Comparison of ENCODE assay signal across 8 mouse cellular contexts in genomic region chr7:82865834-82866485, GRCm38 (mm10). TPM values are rescaled to one million over a fixed set of nuclear protein-coding genes. Genes with fewer than 3 reads are reported as not detected.
A peak's percentile ranks its signal among the peaks of the same experiment; 100 is the strongest.
DNase-seq lines count a peak whose midpoint lies in the region; ATAC-seq and TF ChIP-seq lines count a peak whose summit lies in the region.

No protein-coding gene starts in this region.

- H3ac ChIP-seq in myocyte (ENCODE audit: control insufficient read depth, insufficient read length): peak overlapping the region; percentile 95

- H3K79me2 ChIP-seq in myocyte (ENCODE audit: control insufficient read depth, insufficient read depth): peaks cover 34% of the 10 kb centered on the region

- ATAC-seq in heart, embryonic 12.5 days (ENCODE audit: insufficient number of reproducible peaks, low FRiP score): peak; percentile 91
- peak; percentile 91 for ATAC-seq in kidney, postnatal 0 days (replicated peaks; ENCODE audit: low FRiP score, low read depth)
- ATAC-seq in liver, embryonic 11.5 days (replicated peaks; ENCODE audit: low FRiP score): peak; percentile 90

- peaks cover 39% of the 10 kb centered on the region for H3K4me1 ChIP-seq in erythroblast, embryonic 14.5 days (ENCODE audit: control insufficient read depth)
- peaks cover 14% of the 10 kb centered on the region for H3K4me1 ChIP-seq in heart, embryonic 12.5 days (replicated peaks)
- H3K4me1 ChIP-seq in kidney, postnatal 0 days (replicated peaks; ENCODE audit: insufficient read depth, low read length): peaks cover 14% of the 10 kb centered on the region
- peaks cover 14% of the 10 kb centered on the region for H3K4me1 ChIP-seq in liver, embryonic 11.5 days (replicated peaks; ENCODE audit: control insufficient read depth, insufficient read depth, low read length)

- peak; percentile 90 for TF ChIP-seq POLR2A in myocyte (IDR thresholded peaks at IDR 0.05; ENCODE audit: insufficient read length, low read depth)

- H3K9me3 ChIP-seq in erythroblast, embryonic 14.5 days (ENCODE audit: control insufficient read depth, low read length): peaks cover 8% of the 10 kb centered on the region; the same call in 1 of the 2 replicates
- no peaks in the 10 kb centered on the region for H3K9me3 ChIP-seq in heart, embryonic 12.5 days (replicated peaks)
- H3K9me3 ChIP-seq in kidney, postnatal 0 days (replicated peaks; ENCODE audit: low read length): no peaks in the 10 kb centered on the region
- no peaks in the 10 kb centered on the region for H3K9me3 ChIP-seq in liver, embryonic 11.5 days (ENCODE audit: control insufficient read depth, low read length)

- H3K27ac ChIP-seq in heart, embryonic 12.5 days (ENCODE audit: poor library complexity, severe bottlenecking): peak overlapping the region; percentile 97
- H3K27ac ChIP-seq in kidney, postnatal 0 days: peak overlapping the region; percentile 96
- H3K27ac ChIP-seq in liver, embryonic 11.5 days (ENCODE audit: low read depth, low read length): peak overlapping the region; percentile 94

- peak overlapping the region; percentile 65 for H3K4me3 ChIP-seq in erythroblast, embryonic 14.5 days (replicated peaks)
- peak overlapping the region; percentile 73 for H3K4me3 ChIP-seq in heart, embryonic 12.5 days
- H3K4me3 ChIP-seq in kidney, postnatal 0 days (replicated peaks; ENCODE audit: low read depth, low read length): peak overlapping the region; percentile 74
- H3K4me3 ChIP-seq in liver, embryonic 11.5 days (ENCODE audit: low read depth, low read length): peak overlapping the region; percentile 83
- H3K4me3 ChIP-seq in myocyte: peak overlapping the region; percentile 98

- H3K27me3 ChIP-seq in erythroblast, embryonic 14.5 days (ENCODE audit: control insufficient read depth): peaks cover 69% of the 10 kb centered on the region
- no peaks in the 10 kb centered on the region for H3K27me3 ChIP-seq in heart, embryonic 12.5 days (replicated peaks)
- H3K27me3 ChIP-seq in kidney, postnatal 0 days (ENCODE audit: insufficient read depth, low read length): no peaks in the 10 kb centered on the region
- peaks cover 19% of the 10 kb centered on the region for H3K27me3 ChIP-seq in liver, embryonic 11.5 days (replicated peaks; ENCODE audit: control insufficient read depth, insufficient read depth, low read length)
- H3K27me3 ChIP-seq in myocyte (ENCODE audit: control insufficient read depth, insufficient read depth, insufficient read length): no peaks in the 10 kb centered on the region

- H3K36me3 ChIP-seq in erythroblast, embryonic 14.5 days (ENCODE audit: control insufficient read depth): no peaks in the 10 kb centered on the region
- peaks cover 18% of the 10 kb centered on the region for H3K36me3 ChIP-seq in heart, embryonic 12.5 days
- no peaks in the 10 kb centered on the region for H3K36me3 ChIP-seq in kidney, postnatal 0 days (ENCODE audit: insufficient read depth, low read length)
- H3K36me3 ChIP-seq in liver, embryonic 11.5 days (ENCODE audit: control insufficient read depth, insufficient read depth, low read length): peaks cover 5% of the 10 kb centered on the region
- H3K36me3 ChIP-seq in myocyte (ENCODE audit: control insufficient read depth, insufficient read depth): peaks cover 13% of the 10 kb centered on the region

- H3K9ac ChIP-seq in heart, embryonic 12.5 days: peak overlapping the region; percentile 77
- peak overlapping the region; percentile 88 for H3K9ac ChIP-seq in kidney, postnatal 0 days (ENCODE audit: low read depth, low read length)
- peak overlapping the region; percentile 84 for H3K9ac ChIP-seq in liver, embryonic 11.5 days (ENCODE audit: low read depth, low read length)

- WGBS in heart, embryonic 12.5 days: under 1% methylated on average over 45 of the region's 70 CpGs
- whole genome bisulfite sequencing in kidney, postnatal 0 days: 1% methylated on average over 51 of the region's 70 CpGs
- WGBS in liver, embryonic 11.5 days: 1% methylated on average over 62 of the region's 70 CpGs

- peak; percentile 100 for DNase-seq in CD4-positive, CD25-positive, alpha-beta regulatory T cell, adult 2 months (ENCODE audit: low read depth, low spot score)
- DNase-seq in brain, embryonic 18.5 days (ENCODE audit: low read depth, low spot score): peak; percentile 98
- DNase-seq in kidney, postnatal 0 days (ENCODE audit: low spot score): peak; percentile 99
- peak; percentile 96 for DNase-seq in liver, embryonic 11.5 days (ENCODE audit: low spot score)
- peak; percentile 92 to 96 for DNase-seq in spleen, postnatal 4 days (ENCODE audit: low spot score in 2 of 2)

- peak overlapping the region; percentile 92 for H3K4me2 ChIP-seq in heart, embryonic 12.5 days
- peak overlapping the region; percentile 59 for H3K4me2 ChIP-seq in kidney, postnatal 0 days (ENCODE audit: low read length)
- H3K4me2 ChIP-seq in liver, embryonic 11.5 days: peak overlapping the region; percentile 96
- peak overlapping the region; percentile 93 for H3K4me2 ChIP-seq in myocyte (ENCODE audit: low read depth)

- TF ChIP-seq CTCF in kidney, postnatal 0 days (IDR thresholded peaks at IDR 0.05; ENCODE audit: low read depth): peak; percentile 81

TF ChIP-seq in myocyte, 11 proteins besides CTCF, POLR2A, EP300 and RAD21:
- TF ChIP-seq MYOD1 (IDR thresholded peaks at IDR 0.05; ENCODE audit: control insufficient read depth in 1 of 3, insufficient read length in 2 of 3, low read depth in 2 of 3) (peak in 1 of 3 experiments; percentile 45), SRF (IDR thresholded peaks at IDR 0.05; ENCODE audit: control insufficient read depth, insufficient read length, low read depth) (no peak), MYOG (IDR thresholded peaks at IDR 0.05; ENCODE audit: control insufficient read depth in 1 of 3, insufficient read depth in 1 of 3, insufficient read length in 2 of 3, low read depth in 2 of 3) (peak in 2 of 3 experiments; percentile 33 to 62), E2F4 (IDR thresholded peaks at IDR 0.05; ENCODE audit: insufficient read depth) (peak; percentile 9), POLR2AphosphoS2 (IDR thresholded peaks at IDR 0.05; ENCODE audit: insufficient read length, low read depth) (peak; percentile 87)

RNA-seq across cellular contexts. Expression of gene Mex3b, which starts 1.2 kb away (rescaled TPM):
- polyA plus RNA-seq in erythroblast, embryonic 14.5 days (2012): 0.01 and 0.02 TPM in 2 replicates
- polyA plus RNA-seq in heart, embryonic 12.5 days (2016; fragmentation: Nextera tagmentation; extraction: Ambion mirVana): 15.6 and 17.1 TPM in 2 replicates
- polyA plus RNA-seq in kidney, postnatal 0 days (2015; fragmentation: Nextera tagmentation; extraction: Ambion mirVana): 11.2 and 11.3 TPM in 2 replicates
- polyA plus RNA-seq in liver, embryonic 11.5 days (2014; fragmentation: Nextera tagmentation; extraction: Ambion mirVana): 6.2 and 7.8 TPM in 2 replicates
- 9.9 TPM for polyA plus RNA-seq in myocyte (2012; fragmentation: generic; extraction: Trizol)

Comparison
In these comparisons a context has a peak if more than half of its experiments do, and no peak if none do; other contexts are left out.
1. Peak in every context shown above with its lines: DNase-seq, ATAC-seq, H3K4me3 ChIP-seq and H3K27ac ChIP-seq.